Mouse (Mus musculus) embryonic facial prominence, embryonic 15.5 days (tissue): Measurements from ENCODE around the gene Gbp7. TPM values are rescaled to one million over a fixed set of nuclear protein-coding genes. Genes with fewer than 3 reads are reported as not detected.

Experiments used
- polyA plus RNA-seq: library from polyadenylated mRNA; unstranded; fragments of >200 nt; fragmentation: Nextera tagmentation; extraction: Ambion mirVana; gene quantifications from 2 replicates; pipeline ENCODE4 v1.2.1, GENCODE M21; 2015

Gene Gbp7
- polyA plus RNA-seq, 1 experiment from 2014 or later, result 3.6 TPM

Other genes starting within 250 kb of the Gbp7 start
- 40.5 and 45.5 TPM in 2 replicates for gene Pdlim5, start 134.6 kb upstream of the Gbp7 start, polyA plus RNA-seq
- gene Gbp5, start 36.4 kb upstream of the Gbp7 start, polyA plus RNA-seq, result 0.09 and 0.12 TPM in 2 replicates
- gene Gbp3, start 29.7 kb downstream of the Gbp7 start, polyA plus RNA-seq, result 1.4 and 1.7 TPM in 2 replicates
- gene Gbp2b, start 64.5 kb downstream of the Gbp7 start, polyA plus RNA-seq, result not detected in 2 replicates
- 0.85 and 1.0 TPM in 2 replicates for gene Gbp2, start 90.3 kb downstream of the Gbp7 start, polyA plus RNA-seq
- 14.5 and 15.0 TPM in 2 replicates for gene Kyat3, start 170.7 kb downstream of the Gbp7 start, polyA plus RNA-seq
- 79.6 and 81.5 TPM in 2 replicates for gene Gtf2b, start 234.7 kb downstream of the Gbp7 start, polyA plus RNA-seq